Mouse (Mus musculus): ENCODE data around the gene Rabep2. TPM values are rescaled to one million over a fixed set of nuclear protein-coding genes. Genes with fewer than 3 reads are reported as not detected.
A peak's percentile ranks its signal among the peaks of the same experiment; 100 is the strongest.

The Rabep2 gene
- polyA plus RNA-seq, 1 experiment from 2014 or later, result 18.7 TPM

DNA sequence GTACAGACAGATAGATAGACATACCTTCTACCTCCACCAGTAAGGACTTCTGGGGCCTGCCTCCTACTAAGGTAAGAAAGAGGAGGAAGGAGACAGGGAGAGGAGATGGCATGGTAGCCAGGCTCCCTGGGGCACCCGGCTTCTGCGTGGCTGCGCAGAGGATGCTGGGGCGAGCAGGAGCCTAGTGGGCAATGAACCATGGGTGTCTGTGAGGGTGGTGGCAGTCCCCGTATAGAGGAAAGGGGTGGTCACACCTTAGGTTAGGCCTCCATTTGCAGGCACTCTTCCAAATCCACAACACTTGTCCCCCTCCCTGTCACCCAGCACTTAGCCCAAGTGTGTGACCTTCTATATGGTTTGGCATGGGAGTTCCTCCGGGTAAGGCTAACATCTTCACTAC, 13.8 kb upstream of the Rabep2 start, which contains the start of gene Cd19:
TSS of gene Cd19 (minus strand) at position 165 of the 400 bp plus-strand sequence.
- Histone ChIP-seq H3K27ac (no peak within 1 kb of the TSS), H3K4me1 (peaks cover 12% of the 10 kb centered on the region; the same call in 1 of the 2 replicates), H3K36me3 (ENCODE audit: poor library complexity, severe bottlenecking) (no peaks in the 10 kb centered on the region), H3K4me3 (no peak within 1 kb of the TSS), H3K9me3 (replicated peaks) (no peaks in the 10 kb centered on the region), H3K4me2 (no peak within 1 kb of the TSS), H3K27me3 (no peaks in the 10 kb centered on the region), H3K9ac (no peak within 1 kb of the TSS)
- ATAC-seq, result no peak
- WGBS, result 92% methylated on average over 6 of the region's 6 CpGs

DNA sequence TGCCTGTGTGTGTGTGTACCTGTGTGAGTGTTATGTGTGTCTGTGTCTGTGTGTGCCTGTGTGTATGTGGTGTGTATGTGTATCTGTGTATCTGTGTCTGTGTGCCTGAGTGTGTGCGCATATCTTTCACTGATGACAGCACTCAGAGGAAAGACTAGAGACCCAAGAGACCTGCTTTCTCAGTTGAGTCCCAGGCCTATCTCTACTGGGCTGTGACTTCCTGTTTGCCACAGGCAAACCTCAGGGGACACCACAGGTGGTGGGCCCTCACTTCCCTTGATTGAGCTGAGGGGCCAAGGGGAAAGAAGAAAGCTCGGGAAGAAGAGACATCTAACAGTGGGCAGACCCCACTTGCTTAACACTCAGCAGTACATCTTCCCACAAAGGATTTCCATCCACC, 11.9 kb upstream of the Rabep2 start:
- ATAC-seq, result no peak
- Histone ChIP-seq H3K36me3 (ENCODE audit: poor library complexity, severe bottlenecking) (no peaks in the 10 kb centered on the region), H3K27ac (no peak overlapping the region), H3K4me3 (no peak overlapping the region), H3K4me2 (no peak overlapping the region), H3K27me3 (no peaks in the 10 kb centered on the region), H3K9me3 (replicated peaks) (no peaks in the 10 kb centered on the region), H3K9ac (0 out of 2 replicates have a peak overlapping the region, but pooled peaks have one; percentile 5), H3K4me1 (peaks cover 12% of the 10 kb centered on the region; the same call in 1 of the 2 replicates)
- WGBS, result 50% methylated on average over 2 of the region's 2 CpGs

DNA sequence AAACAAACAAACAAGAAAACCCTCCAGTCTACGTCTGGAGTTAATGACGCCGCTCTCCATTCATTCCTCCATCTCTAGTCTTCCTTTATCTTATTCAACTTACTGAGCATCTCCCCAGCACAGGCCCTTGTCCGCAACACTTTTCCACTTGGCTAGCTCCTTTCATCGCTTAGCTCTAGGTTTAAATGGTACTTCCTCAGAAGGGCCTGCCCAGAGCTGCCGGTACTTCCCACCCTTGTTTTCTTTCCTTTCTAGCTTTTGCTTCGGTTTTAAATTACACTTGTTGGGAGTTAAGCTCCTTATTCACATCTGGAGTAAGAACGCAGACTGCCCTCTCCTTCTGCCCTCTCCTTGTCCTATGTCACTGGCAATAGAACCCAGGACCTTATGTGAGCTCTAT, 11.5 kb upstream of the Rabep2 start:
- WGBS, result 3% methylated on average over 8 of the region's 8 CpGs
- H3K9me3 ChIP-seq (replicated peaks), result no peaks in the 10 kb centered on the region
- H3K27ac ChIP-seq, result no peak overlapping the region
- H3K4me2 ChIP-seq, result no peak overlapping the region
- ATAC-seq, result no peak
- H3K9ac ChIP-seq, result no peak overlapping the region
- H3K4me1 ChIP-seq, result peaks cover 12% of the 10 kb centered on the region; the same call in 1 of the 2 replicates
- H3K36me3 ChIP-seq (ENCODE audit: poor library complexity, severe bottlenecking), result no peaks in the 10 kb centered on the region
- no peak overlapping the region for H3K4me3 ChIP-seq
- no peaks in the 10 kb centered on the region for H3K27me3 ChIP-seq

DNA sequence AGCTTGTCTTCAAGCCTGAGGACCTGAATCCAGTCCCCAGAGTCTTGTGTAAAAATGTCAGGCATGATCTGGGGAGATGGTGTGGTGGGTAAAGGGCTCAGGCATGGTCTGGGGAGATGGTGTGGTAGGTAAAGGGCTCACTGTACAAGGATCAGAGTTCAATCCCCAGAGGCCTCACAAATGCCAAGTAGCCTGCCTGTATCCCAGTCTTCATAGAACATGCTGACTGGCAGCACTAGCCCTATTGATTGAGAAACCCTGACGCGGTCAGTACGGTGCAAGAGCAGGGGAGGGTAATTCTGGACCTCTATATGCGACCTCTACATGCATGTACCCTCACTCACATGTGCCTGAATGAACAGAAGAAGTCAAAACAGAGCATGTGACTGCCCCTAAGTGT, 11.0 kb upstream of the Rabep2 start:
- no peak overlapping the region for H3K27ac ChIP-seq
- WGBS, result 64% methylated on average over 4 of the region's 4 CpGs
- H3K27me3 ChIP-seq, result no peaks in the 10 kb centered on the region
- no peaks in the 10 kb centered on the region for H3K36me3 ChIP-seq (ENCODE audit: poor library complexity, severe bottlenecking)
- H3K4me1 ChIP-seq, result peaks cover 12% of the 10 kb centered on the region; the same call in 1 of the 2 replicates
- no peak overlapping the region for H3K4me3 ChIP-seq
- H3K9me3 ChIP-seq (replicated peaks), result no peaks in the 10 kb centered on the region
- H3K4me2 ChIP-seq, result no peak overlapping the region
- no peak overlapping the region for H3K9ac ChIP-seq
- no peak for ATAC-seq

DNA sequence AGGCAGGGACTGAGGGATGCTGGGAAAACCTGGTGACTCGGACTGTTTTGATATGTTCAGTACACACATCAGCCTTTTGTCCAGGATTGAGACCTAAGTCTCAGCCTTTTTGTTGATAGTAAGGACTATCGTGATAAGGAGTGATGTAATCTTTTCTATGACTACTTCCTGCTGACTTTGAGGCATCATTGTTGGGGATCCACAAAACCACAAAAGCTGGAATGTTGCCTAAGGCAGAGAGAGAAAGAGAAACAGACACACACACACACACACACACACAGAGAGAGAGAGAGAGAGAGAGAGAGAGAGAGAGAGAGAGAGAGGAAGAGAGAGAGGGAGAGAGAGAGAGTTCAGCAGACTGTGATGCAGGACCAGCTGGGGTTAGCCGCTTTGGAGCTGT, 10.1 kb upstream of the Rabep2 start:
- 66% methylated on average over 3 of the region's 3 CpGs for WGBS
- Histone ChIP-seq H3K4me1 (peaks cover 12% of the 10 kb centered on the region; the same call in 1 of the 2 replicates), H3K36me3 (ENCODE audit: poor library complexity, severe bottlenecking) (no peaks in the 10 kb centered on the region), H3K4me3 (no peak overlapping the region), H3K27ac (no peak overlapping the region), H3K9ac (no peak overlapping the region), H3K4me2 (no peak overlapping the region), H3K27me3 (no peaks in the 10 kb centered on the region), H3K9me3 (replicated peaks) (no peaks in the 10 kb centered on the region)
- no peak for ATAC-seq

DNA sequence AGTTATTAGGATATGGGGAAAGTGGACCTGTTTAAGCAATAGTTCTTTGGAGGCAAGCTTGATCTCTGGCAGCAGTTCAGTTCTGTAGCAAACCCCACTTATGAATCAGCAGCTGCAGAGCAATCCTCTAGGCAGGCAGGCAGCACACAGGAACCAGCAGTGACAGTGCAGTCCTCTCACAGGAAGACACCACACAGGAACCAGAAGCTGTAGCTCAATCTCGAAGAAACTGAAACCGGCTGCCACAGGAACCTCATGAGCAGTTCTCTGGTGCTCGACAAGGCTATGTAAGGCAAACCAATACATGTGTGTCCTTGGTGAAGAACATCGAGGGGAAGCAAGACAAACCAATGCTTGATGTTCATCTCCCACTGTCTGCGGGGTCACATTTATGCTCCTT, 6.8 kb upstream of the Rabep2 start:
- Histone ChIP-seq H3K9ac (no peak overlapping the region), H3K36me3 (ENCODE audit: poor library complexity, severe bottlenecking) (no peaks in the 10 kb centered on the region), H3K4me1 (peaks cover 8% of the 10 kb centered on the region; the same call in 1 of the 2 replicates), H3K27me3 (no peaks in the 10 kb centered on the region), H3K9me3 (replicated peaks) (no peaks in the 10 kb centered on the region), H3K4me2 (no peak overlapping the region), H3K4me3 (no peak overlapping the region), H3K27ac (no peak overlapping the region)
- no peak for ATAC-seq
- 85% methylated on average over 5 of the region's 5 CpGs for WGBS

DNA sequence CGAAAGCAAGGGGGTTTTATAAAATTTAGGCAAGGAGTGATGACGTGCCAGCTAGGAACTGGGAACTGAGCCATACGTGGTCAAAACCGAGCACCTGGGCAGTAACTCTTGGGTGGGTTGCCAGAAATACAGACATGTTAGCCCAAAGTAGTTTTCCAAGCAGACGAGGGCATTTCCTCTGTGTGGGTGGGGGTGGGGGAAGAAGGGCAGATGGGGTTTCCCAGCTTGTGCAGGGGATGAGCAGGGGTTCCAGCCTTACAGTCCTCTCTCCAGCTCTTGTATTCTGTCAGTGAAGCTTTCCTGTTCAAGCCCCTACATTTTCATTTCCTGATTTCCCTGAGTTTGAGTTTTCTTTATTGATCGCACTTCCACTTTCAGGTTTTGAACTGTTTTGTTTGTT, 4.4 kb upstream of the Rabep2 start:
- H3K4me1 ChIP-seq, result peaks cover 10% of the 10 kb centered on the region
- H3K4me3 ChIP-seq, result no peak overlapping the region
- no peak overlapping the region for H3K9ac ChIP-seq
- ATAC-seq, result no peak
- no peak overlapping the region for H3K27ac ChIP-seq
- WGBS, result 89% methylated on average over 6 of the region's 6 CpGs
- H3K27me3 ChIP-seq, result no peaks in the 10 kb centered on the region
- H3K36me3 ChIP-seq (ENCODE audit: poor library complexity, severe bottlenecking), result no peaks in the 10 kb centered on the region
- H3K4me2 ChIP-seq, result no peak overlapping the region
- H3K9me3 ChIP-seq (replicated peaks), result no peaks in the 10 kb centered on the region

DNA sequence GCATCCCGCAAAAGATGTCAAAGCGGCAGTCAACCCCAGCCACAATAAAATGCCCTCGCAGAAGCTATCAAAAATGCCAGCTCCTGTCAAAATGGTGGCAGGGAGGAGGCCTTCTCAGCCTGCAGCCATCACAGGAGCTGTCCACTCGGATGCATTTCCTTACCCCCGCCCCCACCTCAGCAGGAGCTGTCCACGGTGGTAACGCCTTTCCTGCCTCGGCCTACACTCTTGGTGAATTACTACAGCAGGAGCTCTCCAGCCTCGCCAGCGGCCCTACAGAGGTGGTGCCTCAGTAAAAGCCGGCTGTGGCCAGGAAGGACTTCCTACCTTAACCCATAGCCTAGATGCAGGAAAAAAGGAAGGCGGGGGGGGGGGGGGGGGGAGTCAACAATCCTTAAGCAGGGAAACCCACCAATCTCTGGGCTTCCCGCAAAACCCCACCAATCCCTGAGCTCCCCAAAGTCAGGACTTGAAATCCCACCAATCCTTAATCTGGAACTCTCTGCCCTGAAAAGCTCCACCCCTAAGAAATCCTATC, 1.2 kb upstream of the Rabep2 start:
- no peaks in the 10 kb centered on the region for H3K9me3 ChIP-seq (replicated peaks)
- peaks cover 16% of the 10 kb centered on the region for H3K4me1 ChIP-seq
- H3K4me2 ChIP-seq, result no peak overlapping the region; the same call in 1 of the 2 replicates
- H3K9ac ChIP-seq, result no peak overlapping the region
- no peak overlapping the region for H3K4me3 ChIP-seq
- no peak overlapping the region for H3K27ac ChIP-seq
- 69% methylated on average over 12 of the region's 13 CpGs for WGBS
- no peaks in the 10 kb centered on the region for H3K36me3 ChIP-seq (ENCODE audit: poor library complexity, severe bottlenecking)
- ATAC-seq, result no peak
- no peaks in the 10 kb centered on the region for H3K27me3 ChIP-seq

DNA sequence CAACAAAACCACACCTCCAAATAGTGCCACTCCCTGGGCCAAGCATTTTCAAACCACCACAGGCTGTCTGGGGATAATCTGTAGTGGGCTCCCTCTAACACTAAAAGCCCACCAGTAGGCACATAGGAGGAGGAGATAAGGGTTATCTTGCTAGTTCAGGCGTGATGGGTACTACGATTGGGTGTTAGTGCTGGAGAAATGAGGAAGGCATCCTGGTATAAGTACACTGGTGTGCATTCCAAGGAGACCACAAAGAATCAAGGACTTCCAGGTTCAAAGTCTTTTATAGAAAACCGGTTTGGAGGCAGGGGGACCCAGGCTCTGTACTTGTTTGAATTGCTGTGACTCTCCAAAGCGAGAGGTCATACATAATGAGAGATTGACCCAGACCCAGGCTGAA, 405 bp upstream of the Rabep2 start:
- WGBS, result 18% methylated on average over 4 of the region's 4 CpGs
- ATAC-seq, result no peak
- no peaks in the 10 kb centered on the region for H3K9me3 ChIP-seq (replicated peaks)
- H3K36me3 ChIP-seq (ENCODE audit: poor library complexity, severe bottlenecking), result no peaks in the 10 kb centered on the region
- no peaks in the 10 kb centered on the region for H3K27me3 ChIP-seq
- H3K4me3 ChIP-seq, result peak overlapping the region; percentile 70
- H3K27ac ChIP-seq, result peak overlapping the region; percentile 80
- peak overlapping the region; percentile 90 for H3K9ac ChIP-seq
- H3K4me1 ChIP-seq, result peaks cover 16% of the 10 kb centered on the region
- peak overlapping the region; percentile 90 for H3K4me2 ChIP-seq

DNA sequence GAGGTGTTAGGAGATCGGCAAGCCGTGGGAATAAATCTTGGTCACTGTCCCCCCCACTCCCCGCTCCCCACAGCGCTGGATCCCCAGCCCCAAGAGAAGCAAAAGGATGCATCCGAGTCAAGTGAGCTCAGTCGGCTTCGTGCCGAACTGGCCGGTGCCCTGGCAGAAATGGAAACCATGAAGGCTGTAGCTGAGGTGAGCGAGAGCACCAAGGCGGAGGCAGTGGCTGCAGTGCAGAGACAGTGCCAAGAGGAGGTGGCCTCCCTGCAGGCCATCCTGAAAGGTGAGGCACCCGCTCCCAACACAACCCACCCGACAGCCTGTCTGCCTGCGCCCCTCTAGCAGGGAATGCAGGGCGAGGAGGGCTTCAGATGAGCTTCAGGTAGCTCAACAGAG, 942 bp downstream of the Rabep2 start:
- H3K9me3 ChIP-seq (replicated peaks), result no peaks in the 10 kb centered on the region
- no peak; the same call in 1 of the 2 replicates for ATAC-seq
- H3K4me2 ChIP-seq, result peak overlapping the region; percentile 90
- peaks cover 16% of the 10 kb centered on the region for H3K4me1 ChIP-seq
- H3K27ac ChIP-seq, result no peak overlapping the region
- 26% methylated on average over 15 of the region's 15 CpGs for WGBS
- peak overlapping the region; percentile 70 for H3K4me3 ChIP-seq
- peak overlapping the region; percentile 90 for H3K9ac ChIP-seq
- no peaks in the 10 kb centered on the region for H3K27me3 ChIP-seq
- H3K36me3 ChIP-seq (ENCODE audit: poor library complexity, severe bottlenecking), result peaks cover 8% of the 10 kb centered on the region; the same call in 1 of the 2 replicates

DNA sequence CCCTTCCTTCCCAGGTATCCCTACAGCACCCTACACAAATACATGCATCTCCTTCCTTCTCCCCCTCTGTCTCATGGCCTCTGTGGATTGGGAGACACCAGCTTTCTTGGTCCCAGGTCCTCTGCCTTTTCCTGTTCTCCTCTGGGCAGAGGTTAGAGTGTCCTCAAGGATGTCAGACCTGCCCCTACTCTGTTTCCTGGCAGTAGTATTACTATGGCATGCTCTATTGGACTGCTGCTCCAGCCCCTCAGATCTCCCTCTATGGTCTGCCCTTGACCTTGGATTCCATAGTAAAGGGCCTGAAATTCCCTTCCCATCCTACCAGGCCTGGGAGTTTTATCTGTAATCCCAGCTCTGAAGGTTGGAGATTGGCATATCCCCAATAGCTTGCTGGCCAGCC, 1.6 kb downstream of the Rabep2 start:
- no peak for ATAC-seq
- H3K36me3 ChIP-seq (ENCODE audit: poor library complexity, severe bottlenecking), result peaks cover 12% of the 10 kb centered on the region; the same call in 1 of the 2 replicates
- H3K4me2 ChIP-seq, result 0 out of 2 replicates have a peak overlapping the region, but pooled peaks have one; percentile 90
- no peak overlapping the region for H3K27ac ChIP-seq
- H3K27me3 ChIP-seq, result no peaks in the 10 kb centered on the region
- H3K9me3 ChIP-seq (replicated peaks), result no peaks in the 10 kb centered on the region
- H3K4me1 ChIP-seq, result peaks cover 16% of the 10 kb centered on the region
- H3K4me3 ChIP-seq, result no peak overlapping the region
- 0 out of 2 replicates have a peak overlapping the region, but pooled peaks have one; percentile 90 for H3K9ac ChIP-seq

DNA sequence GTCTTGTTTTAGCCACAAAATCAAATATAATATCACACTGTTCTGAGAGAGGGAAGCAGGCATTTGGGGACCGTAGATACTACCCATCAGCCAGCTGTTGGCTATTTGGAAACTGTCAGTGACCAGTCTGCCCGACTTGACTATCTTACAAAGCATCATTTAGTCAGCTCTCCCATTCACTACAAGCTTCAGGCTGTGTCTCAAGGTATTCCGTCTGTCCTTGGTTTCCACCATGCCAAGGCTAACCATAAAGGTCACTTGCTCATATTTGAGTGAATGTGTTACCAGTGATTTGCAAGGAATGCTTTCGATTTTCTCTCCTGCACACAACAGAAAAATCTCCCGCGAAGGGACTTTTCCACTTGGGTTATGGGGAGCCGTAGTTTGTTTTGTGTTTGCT, 6.2 kb downstream of the Rabep2 start:
- WGBS, result 90% methylated on average over 7 of the region's 7 CpGs

DNA sequence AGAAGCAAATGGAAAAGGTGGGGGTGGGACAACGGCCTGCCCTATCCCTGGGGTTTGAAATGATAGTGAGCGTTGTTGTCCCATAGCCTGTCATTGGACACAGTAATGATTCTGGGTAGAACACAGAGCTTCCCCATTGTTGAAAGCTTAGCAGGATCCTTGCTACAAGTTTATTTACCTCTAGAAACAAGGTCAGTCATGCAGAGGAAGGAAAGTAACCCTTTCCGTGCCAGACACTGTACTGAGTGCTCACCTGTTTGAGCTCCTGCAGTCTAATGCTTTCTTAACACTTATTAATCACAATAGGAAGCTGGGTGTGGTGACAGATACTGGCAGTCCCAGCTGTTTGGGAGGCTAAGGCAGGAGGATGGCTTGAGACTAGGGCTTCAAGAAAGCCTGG, 7.2 kb downstream of the Rabep2 start:
- Histone ChIP-seq H3K36me3 (ENCODE audit: poor library complexity, severe bottlenecking) (peaks cover 26% of the 10 kb centered on the region; the same call in 1 of the 2 replicates), H3K9ac (no peak overlapping the region), H3K9me3 (replicated peaks) (no peaks in the 10 kb centered on the region), H3K4me3 (no peak overlapping the region), H3K27ac (no peak overlapping the region), H3K4me2 (no peak overlapping the region), H3K27me3 (no peaks in the 10 kb centered on the region), H3K4me1 (no peaks in the 10 kb centered on the region)
- WGBS, result 84% methylated on average over 3 of the region's 3 CpGs
- ATAC-seq, result no peak

More for the DNA sequence above, 6.2 kb downstream of the Rabep2 start:
- no peak for ATAC-seq
- H3K9me3 ChIP-seq (replicated peaks), result no peaks in the 10 kb centered on the region
- no peak overlapping the region for H3K4me2 ChIP-seq
- peaks cover 1% of the 10 kb centered on the region for H3K4me1 ChIP-seq
- H3K4me3 ChIP-seq, result no peak overlapping the region
- peaks cover 20% of the 10 kb centered on the region; the same call in 1 of the 2 replicates for H3K36me3 ChIP-seq (ENCODE audit: poor library complexity, severe bottlenecking)
- no peaks in the 10 kb centered on the region for H3K27me3 ChIP-seq
- H3K27ac ChIP-seq, result no peak overlapping the region
- no peak overlapping the region for H3K9ac ChIP-seq
